Mouse (Mus musculus) layer of hippocampus, postnatal 10 days (tissue): ENCODE results near the gene Ttc23l. TPM values are rescaled to one million over a fixed set of nuclear protein-coding genes. Genes with fewer than 3 reads are reported as not detected.

Source experiments
- total RNA-seq, 2 experiments: library from RNA; stranded (reverse); gene quantifications; 2 replicates each; pipeline ENCODE4 v1.2.3; 2021

The Ttc23l gene
- total RNA-seq, 2 experiments from 2014 or later = not detected

Other genes starting within 250 kb of the Ttc23l start
- gene Gm21973, start 233.3 kb downstream of the Ttc23l start, total RNA-seq = not detected
- not detected for gene Agxt2, start 200.1 kb downstream of the Ttc23l start, total RNA-seq
- 10 to 100 TPM; 17.3 to 17.7 TPM for gene Dnajc21, start 88.2 kb downstream of the Ttc23l start, total RNA-seq
- gene Brix1, start 72.7 kb downstream of the Ttc23l start, total RNA-seq = 10 to 100 TPM; 16.3 to 25.7 TPM
- 10 to 100 TPM; 12.6 to 13.5 TPM for gene Rad1, start 72.7 kb downstream of the Ttc23l start, total RNA-seq
- 10 to 100 TPM; 10.8 to 12.5 TPM for gene Rai14, start 156.0 kb upstream of the Ttc23l start, total RNA-seq